Mouse (Mus musculus) kidney, adult 2 months (tissue): ENCODE results near the gene Muc20. TPM values are rescaled to one million over a fixed set of nuclear protein-coding genes. Genes with fewer than 3 reads are reported as not detected.
A peak's percentile ranks its signal among the peaks of the same experiment; 100 is the strongest.

Experiments
- DNase-seq: peaks from one replicate; pipeline ENCODE4 v3.0.0; 2021
- H3K27ac ChIP-seq: fragments of 200-500 bp; 2 replicates; pipeline ENCODE4 v1.5.1; 2012; ENCODE audit warnings: low read depth, low read length, control low read depth, inconsistent platforms; ENCODE audit not compliant: insufficient read depth
- H3K27me3 ChIP-seq: fragments of 200-500 bp; replicated peaks from 2 replicates; pipeline ENCODE4 v1.6.1; 2012; ENCODE audit warnings: mild to moderate bottlenecking, moderate library complexity, low read length, inconsistent platforms; ENCODE audit not compliant: control insufficient read depth, insufficient read depth
- H3K36me3 ChIP-seq: fragments of 200-500 bp; 2 replicates; pipeline ENCODE4 v1.6.1; 2012; ENCODE audit warnings: mild to moderate bottlenecking, moderate library complexity, low read length, inconsistent platforms; ENCODE audit not compliant: control insufficient read depth, insufficient read depth
- H3K4me1 ChIP-seq: fragments of 200-500 bp; 2 replicates; pipeline ENCODE4 v1.6.1; 2011; ENCODE audit warnings: low read length; ENCODE audit not compliant: control insufficient read depth, insufficient read depth
- H3K4me3 ChIP-seq: fragments of 200-500 bp; 2 replicates; pipeline ENCODE4 v1.5.1; 2011; ENCODE audit warnings: mild to moderate bottlenecking, low read depth, low read length, control low read depth; ENCODE audit not compliant: insufficient read depth
- CTCF ChIP-seq: fragments of 200-500 bp; conservative IDR thresholded peaks from 2 replicates; pipeline ENCODE4 v1.5.1; 2011; ENCODE audit warnings: low read depth, mild to moderate bottlenecking, control low read depth, low read length, moderate library complexity, mixed read lengths; ENCODE audit not compliant: insufficient read depth, insufficient read length
- POLR2A ChIP-seq: fragments of 200-500 bp; IDR thresholded peaks from one replicate; pipeline ENCODE4 v1.6.1; 2011; ENCODE audit warnings: low read depth, low read length, control low read depth
- WGBS: fragments of 180-500 bp; shearing (Covaris S2); methylation state at CpG from one replicate; pipeline ENCODE4 v1.1.7; 2018; 5-methylcytosine and 5-hydroxymethylcytosine counted together
- polyA plus RNA-seq: library from polyadenylated mRNA; depleted of rRNA; stranded (reverse); fragments of >200 nt; gene quantifications from 2 replicates; pipeline ENCODE4 v1.2.3, GENCODE M21; 2012; rRNA removed

The Muc20 gene
- polyA plus RNA-seq, 1 experiment, result 41.8 TPM

GRCm38 (mm10) chr16:32736022-32736421, 61.2 kb downstream of the Muc20 start:
- no peak overlapping the region for H3K27ac ChIP-seq
- no peaks in the 10 kb centered on the region for H3K27me3 ChIP-seq
- no peaks in the 10 kb centered on the region for H3K36me3 ChIP-seq
- TF ChIP-seq CTCF (no peak), POLR2A (no peak)
- 70% methylated on average over 3 of the region's 3 CpGs for WGBS
- H3K4me1 ChIP-seq, result no peaks in the 10 kb centered on the region
- H3K4me3 ChIP-seq, result no peak overlapping the region
- DNase-seq, result no peak

GRCm38 (mm10) chr16:32735586-32735985, 61.6 kb downstream of the Muc20 start, which contains the start of gene Muc4:
Gene Muc4 (plus strand): TSS chr16:32735886.
- H3K36me3 ChIP-seq, result no peaks in the 10 kb centered on the region
- TF ChIP-seq POLR2A (no peak), CTCF (no peak)
- H3K27me3 ChIP-seq, result no peaks in the 10 kb centered on the region
- no peak within 1 kb of the TSS for H3K4me3 ChIP-seq
- 91% methylated on average over 2 of the region's 2 CpGs for WGBS
- no peak within 1 kb of the TSS for H3K27ac ChIP-seq
- no peaks in the 10 kb centered on the region for H3K4me1 ChIP-seq
- no peak for DNase-seq

- Histone ChIP-seq H3K27ac (no peak overlapping the region), H3K4me1 (no peaks in the 10 kb centered on the region), H3K4me3 (no peak overlapping the region), H3K36me3 (no peaks in the 10 kb centered on the region), H3K27me3 (no peaks in the 10 kb centered on the region)
- no peak for DNase-seq
- WGBS, result 92% methylated on average over 3 of the region's 3 CpGs
- TF ChIP-seq CTCF (no peak), POLR2A (no peak)
Measured at GRCm38 (mm10) chr16:32733213-32733612, 64.0 kb downstream of the Muc20 start.

DNA sequence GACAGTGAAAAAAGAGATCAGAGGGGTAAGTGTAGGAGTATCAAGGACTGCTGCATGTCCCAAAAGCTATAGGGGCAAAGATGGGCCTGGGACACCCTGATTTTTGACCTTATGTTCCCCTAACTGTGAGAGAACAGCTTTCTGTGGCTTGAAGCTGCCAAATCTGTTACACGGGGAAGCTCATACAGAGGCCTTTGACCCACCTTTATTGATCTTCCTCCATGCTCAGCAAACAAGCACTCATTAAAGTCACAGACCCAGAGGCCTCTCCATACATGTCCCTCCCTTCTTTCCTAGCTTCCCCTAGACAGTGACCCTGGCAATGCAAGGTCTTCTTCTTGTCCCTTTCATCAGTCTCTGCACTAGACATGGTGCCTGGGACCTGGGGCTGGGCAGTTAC, 68.5 kb downstream of the Muc20 start:
- no peak for DNase-seq
- H3K27me3 ChIP-seq, result no peaks in the 10 kb centered on the region
- no peak overlapping the region for H3K4me3 ChIP-seq
- 32% methylated on average over 1 of the region's 1 CpGs for WGBS
- H3K36me3 ChIP-seq, result no peaks in the 10 kb centered on the region
- TF ChIP-seq POLR2A (no peak), CTCF (no peak)
- no peaks in the 10 kb centered on the region for H3K4me1 ChIP-seq
- no peak overlapping the region for H3K27ac ChIP-seq

GRCm38 (mm10) chr16:32728240-32728639, 69.0 kb downstream of the Muc20 start:
- Histone ChIP-seq H3K36me3 (no peaks in the 10 kb centered on the region), H3K4me1 (no peaks in the 10 kb centered on the region), H3K27ac (no peak overlapping the region), H3K4me3 (no peak overlapping the region), H3K27me3 (no peaks in the 10 kb centered on the region)
- TF ChIP-seq POLR2A (no peak), CTCF (no peak)
- DNase-seq, result peak; percentile 77

Other genes with a start within 250 kb of the Muc20 start
- gene Tfrc, start 188.5 kb downstream of the Muc20 start, polyA plus RNA-seq, result 7.9 and 12.0 TPM in 2 replicates
- gene Tnk2, start 153.6 kb downstream of the Muc20 start, polyA plus RNA-seq, result 35.8 and 40.8 TPM in 2 replicates
- gene Muc4, start 61.5 kb downstream of the Muc20 start, polyA plus RNA-seq, result 0.16 and 0.41 TPM in 2 replicates
- not detected in 2 replicates for gene Smbd1, start 13.0 kb upstream of the Muc20 start, polyA plus RNA-seq
- gene Fyttd1, start 80.1 kb upstream of the Muc20 start, polyA plus RNA-seq, result 6.2 and 9.0 TPM in 2 replicates
- 36.9 and 38.9 TPM in 2 replicates for gene Rubcn, start 80.3 kb upstream of the Muc20 start, polyA plus RNA-seq
- gene Lrch3, start 116.7 kb upstream of the Muc20 start, polyA plus RNA-seq, result 20.6 and 21.0 TPM in 2 replicates